Mouse (Mus musculus) testis, postnatal 10 days (tissue): ENCODE measurements around the gene Fgfr2.

Experiments used
- DNase-seq: peaks from one replicate; pipeline ENCODE4 v3.0.0; 2021; ENCODE audit warnings: low spot score

Gene Fgfr2

GRCm38 (mm10) chr7:133123244-133123998 is at the start of gene Fgfr2:
Fgfr2 (minus strand) TSS chr7:133123350.
- peak; percentile 75 for DNase-seq

GRCm38 (mm10) chr7:133171403-133172032 is 48.4 kb upstream of the Fgfr2 start:
- DNase-seq = peak; percentile 81

GRCm38 (mm10) chr7:133168928-133169327 is 45.8 kb upstream of the Fgfr2 start:
- DNase-seq = no peak

DNA sequence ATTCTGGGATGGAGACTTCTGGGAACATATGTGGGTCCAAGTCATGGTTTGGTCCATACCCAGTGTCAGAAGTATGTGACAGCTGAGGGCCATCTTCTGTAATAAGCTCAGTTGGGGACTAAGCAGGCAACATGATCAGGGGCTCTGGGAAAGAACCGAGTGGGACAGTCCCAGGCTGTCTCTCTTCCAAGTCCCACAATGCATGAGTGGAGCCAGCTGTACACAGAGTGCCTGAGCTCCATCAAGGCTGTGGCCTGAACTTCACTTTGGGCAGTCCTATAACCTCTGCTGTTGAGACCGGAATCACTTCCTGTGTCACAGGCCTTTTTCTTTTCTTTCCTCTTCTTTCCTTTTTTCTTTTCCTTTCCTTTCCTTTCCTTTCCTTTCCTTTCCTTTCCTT is 44.8 kb upstream of the Fgfr2 start:
- DNase-seq = no peak

DNA sequence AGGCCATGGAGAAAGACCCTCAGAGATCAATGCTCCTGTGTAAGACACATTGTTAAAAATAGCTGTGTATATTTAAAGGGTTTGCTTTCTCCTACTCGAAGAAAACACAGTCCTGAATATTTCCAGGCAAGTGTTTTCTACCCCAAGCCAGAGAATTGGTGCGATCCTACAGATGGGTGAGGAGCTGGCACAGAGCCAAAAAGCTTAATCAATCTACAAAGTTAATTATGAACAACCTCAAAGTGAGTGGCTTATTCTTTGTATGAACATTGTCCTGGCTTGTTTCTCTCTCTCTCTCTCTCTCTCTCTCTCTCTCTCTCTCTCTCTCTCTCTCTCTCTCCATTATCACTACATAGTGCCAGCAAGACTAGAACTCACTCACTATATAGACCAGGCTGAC is 41.6 kb upstream of the Fgfr2 start:
- DNase-seq = no peak

DNA sequence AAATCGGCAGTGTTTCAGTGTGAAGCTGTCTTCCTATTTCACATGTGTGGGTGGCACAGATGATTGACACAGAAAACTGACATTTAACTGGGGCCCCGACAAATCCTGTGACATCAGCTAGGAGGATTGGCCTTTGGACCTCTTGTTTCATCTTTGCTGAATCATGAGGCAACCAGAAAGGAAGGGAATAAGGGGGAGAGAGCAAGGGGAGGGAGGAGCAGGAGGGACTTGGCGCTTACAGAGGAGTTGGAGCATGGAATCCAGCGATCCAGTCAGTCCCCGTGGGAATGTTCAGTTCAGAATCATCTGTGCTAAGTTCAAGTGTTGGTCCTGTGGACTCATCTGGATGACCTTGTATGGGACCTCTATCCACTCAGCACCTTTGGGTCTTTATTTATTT is 39.9 kb upstream of the Fgfr2 start:
- no peak for DNase-seq

DNA sequence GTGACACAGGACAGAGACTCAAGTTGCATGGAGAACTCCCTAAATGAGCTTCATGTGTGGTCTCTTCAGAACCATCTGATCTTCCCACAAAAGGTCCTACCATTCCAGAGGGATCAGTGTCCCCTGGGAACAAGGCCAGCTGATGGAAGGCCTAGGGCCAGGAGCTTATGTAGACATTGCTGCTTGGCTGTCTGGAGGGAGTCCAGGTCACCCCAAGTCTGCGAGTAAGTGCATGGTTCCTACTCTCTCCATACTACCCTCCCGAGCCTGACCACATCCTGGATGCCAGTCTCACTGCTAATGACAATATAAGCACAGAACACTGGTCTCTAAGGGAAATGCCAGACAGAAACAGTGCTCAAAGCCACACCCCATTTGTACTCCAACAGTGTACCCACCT is 39.0 kb upstream of the Fgfr2 start:
- no peak for DNase-seq

DNA sequence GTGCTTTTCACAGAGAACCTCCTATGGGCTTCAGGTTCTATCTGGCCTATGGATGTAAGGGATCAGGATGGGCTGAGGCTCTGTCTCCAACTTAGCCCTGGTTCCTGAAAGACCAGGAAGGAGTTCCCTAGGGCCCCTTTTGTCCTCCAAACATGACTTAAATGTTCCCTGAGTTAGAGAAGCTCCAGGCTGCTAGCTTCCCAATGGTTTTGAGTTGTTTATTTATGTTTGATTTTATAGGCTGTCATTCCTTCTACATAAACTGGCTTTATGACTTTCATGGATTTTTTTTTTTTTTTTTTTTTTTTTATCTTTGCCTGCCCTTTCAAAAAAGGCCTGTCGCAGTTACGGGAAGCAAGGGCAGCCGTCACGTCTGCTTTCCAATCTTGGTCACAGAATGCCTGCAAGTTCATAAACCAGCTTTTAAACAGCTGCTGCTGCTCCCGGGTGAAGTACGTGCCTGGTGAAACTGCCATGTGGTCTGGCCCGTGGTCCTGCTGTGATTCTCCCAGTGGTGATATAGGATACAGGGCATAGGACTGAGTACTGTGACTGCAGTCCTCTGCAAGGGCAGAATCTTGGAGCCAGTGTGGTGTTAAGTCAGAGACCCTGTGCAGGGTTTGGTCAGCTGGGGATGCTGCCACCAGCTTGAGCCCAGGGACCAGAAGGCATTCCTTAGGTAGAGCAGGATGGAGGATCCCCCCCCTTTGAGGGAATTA is 38.4 kb upstream of the Fgfr2 start:
- no peak for DNase-seq

DNA sequence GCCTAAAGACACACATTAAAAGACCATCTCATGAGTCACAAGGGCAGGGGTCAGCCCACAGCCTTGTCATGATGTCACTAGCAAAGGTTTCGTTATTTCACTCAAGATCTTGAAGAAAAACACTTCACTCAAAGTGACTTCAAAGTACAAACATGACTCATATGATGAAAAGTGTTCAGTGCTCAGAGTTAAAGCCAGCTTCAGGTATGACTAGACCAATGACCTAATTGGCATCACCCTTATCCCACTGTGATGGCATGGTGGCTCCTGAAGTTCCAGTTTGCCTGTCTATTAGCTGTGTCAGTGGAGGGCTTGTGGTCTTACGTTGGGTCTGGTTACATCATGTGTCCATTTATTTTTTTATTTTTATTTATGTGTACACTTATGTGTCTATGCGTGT is 36.4 kb upstream of the Fgfr2 start:
- DNase-seq = no peak

GRCm38 (mm10) chr7:133155621-133156020 is 32.5 kb upstream of the Fgfr2 start:
- DNase-seq = no peak

GRCm38 (mm10) chr7:133154846-133155245 is 31.7 kb upstream of the Fgfr2 start:
- no peak for DNase-seq

DNA sequence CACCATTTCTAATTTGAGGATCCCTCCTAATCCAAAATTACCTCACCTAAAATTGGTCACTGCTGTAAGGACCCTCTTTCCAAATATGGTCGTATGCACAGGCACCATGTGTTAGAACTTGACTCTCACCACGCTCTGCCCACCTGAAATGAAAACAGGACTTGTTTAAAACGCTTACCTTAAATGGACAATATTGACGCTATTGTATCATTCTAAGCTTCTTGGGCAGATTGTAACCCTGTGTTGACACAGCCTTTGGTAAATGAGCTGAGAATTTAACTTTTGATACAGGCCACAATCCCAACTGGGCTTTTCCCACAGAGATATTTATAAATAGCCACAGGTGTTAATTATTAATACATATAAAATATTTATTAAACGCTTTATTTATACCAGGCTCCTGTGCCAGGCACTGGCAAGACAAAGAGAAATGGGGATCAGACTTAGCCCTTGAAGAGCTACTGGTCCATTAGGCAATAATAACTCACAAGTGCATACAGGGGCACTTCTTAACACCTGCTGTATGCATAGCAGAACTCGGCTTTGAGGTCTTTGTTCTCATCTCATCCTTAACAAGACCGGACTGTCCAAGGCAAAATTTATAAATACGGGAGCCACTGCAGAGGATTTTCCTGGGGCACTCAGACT is 16.7 kb upstream of the Fgfr2 start:
- no peak for DNase-seq

DNA sequence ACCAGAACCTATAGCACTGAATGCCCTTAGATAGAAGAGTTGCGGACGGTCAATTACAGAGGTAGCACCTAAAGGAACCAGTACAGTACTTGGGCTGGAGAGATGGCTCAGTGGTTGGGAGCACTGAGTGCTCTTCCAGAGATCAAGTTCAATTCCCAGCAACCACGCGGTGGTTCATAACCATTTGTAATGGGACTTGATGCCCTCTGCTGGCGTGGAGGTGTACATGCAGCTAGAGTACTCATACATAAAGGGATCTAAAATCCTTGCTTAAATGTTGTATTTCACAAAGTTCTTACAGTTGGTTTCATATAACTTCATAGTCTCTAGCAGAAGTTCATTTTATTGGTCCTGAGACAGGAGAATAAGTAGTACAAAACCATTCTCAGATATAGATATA is 10.4 kb upstream of the Fgfr2 start:
- no peak for DNase-seq

DNA sequence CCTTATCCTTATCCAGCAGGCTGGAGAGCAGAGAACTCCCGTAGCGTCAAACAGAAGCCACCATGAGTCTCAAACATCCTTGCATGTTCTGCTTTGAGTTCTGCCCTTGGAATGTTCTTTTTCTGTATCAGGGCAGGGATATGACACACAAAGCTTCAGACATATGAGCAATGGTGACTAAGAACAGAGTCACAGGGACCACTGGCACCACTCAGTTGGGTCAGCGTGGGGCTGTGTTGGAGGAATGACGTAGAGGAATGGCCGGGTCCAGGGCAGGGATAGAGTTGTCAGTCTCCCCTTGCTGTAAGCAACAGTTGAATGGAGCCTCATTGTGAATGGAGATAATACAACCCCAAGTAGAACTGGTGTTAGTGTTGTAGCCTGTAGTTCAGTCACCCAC is 9.6 kb upstream of the Fgfr2 start:
- DNase-seq = no peak

GRCm38 (mm10) chr7:133124701-133125485 is 1.7 kb upstream of the Fgfr2 start:
- no peak for DNase-seq

DNA sequence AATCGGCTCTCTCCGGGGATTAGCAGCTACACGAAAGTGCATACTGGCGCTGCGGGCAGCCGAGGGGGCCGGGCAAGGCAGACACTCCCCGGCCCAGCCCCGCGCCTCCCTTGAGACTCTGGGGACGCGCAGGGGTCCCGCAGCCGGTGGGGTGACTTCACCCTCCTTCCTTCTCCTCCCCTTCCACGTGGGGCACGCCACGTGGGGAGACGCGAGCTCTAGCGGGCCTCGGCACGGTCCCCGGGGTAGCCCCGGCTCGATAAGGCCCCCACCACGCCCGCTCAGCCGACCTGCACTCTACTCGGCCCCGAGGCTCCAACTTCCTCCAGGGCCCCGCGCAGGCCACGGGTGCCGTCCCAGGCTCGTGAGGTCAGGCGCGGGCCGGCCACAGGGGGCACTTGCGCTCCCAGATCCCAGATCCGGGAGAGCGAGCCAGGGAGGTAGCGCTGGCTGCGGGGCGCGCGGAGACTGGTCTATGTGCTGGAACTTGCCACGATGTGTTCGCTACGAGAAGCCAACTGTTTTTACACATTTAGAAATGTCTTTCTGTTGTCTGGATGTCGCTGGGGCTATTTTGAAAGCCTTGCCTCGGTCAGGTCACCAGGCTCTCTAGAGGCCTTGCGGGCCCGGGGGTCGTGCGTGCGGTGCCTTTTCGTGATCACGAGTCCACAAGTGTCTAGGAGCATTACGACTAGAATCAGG is 1.0 kb upstream of the Fgfr2 start, which contains the start of gene Ctbp2:
Ctbp2 (minus strand) TSS at position 356 of the 702 bp plus-strand sequence.
- DNase-seq = peak; percentile 91

DNA sequence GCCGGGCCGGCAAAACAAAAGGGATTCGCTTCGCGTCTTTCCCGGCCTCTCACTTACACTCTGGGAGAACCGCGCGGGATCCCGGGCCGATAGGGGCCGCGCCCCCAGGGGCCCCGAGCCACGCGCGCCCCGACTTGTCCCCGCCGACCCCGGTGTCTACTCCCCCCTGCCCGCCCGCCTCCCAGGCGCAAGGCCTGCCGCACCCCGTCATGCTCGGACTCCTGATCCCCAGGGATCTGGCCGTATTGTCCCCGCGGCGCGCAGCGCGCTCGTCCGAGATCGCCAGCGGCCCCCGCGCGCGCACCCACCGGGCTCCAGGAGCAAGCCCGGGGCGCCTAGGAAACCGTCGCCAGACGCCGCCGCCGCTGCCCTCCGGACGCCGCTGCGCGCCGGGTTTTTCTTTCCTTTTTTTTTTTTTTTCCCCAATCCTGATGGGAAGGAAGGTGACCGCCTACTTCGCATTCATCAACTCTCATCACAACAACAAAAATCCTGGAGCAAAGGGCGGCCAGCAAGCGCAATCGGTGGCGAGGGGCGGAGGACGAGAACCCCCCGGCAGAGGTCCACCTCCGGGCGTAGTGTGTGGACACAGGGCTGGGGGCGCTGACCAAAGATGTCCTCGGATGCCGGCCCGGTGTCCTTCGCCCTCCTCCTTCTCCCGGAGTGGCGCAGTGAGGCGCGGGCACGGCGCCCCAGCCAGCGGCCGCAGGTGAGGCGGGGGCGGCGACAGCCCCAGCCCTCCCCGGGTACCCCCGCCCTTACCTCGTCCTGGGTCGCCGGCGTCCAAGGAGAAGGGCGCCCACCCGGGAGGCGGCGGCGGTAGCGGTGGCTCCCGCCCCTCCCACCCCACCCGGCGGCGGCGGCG is 539 bp downstream of the Fgfr2 start:
- peak; percentile 76 for DNase-seq

DNA sequence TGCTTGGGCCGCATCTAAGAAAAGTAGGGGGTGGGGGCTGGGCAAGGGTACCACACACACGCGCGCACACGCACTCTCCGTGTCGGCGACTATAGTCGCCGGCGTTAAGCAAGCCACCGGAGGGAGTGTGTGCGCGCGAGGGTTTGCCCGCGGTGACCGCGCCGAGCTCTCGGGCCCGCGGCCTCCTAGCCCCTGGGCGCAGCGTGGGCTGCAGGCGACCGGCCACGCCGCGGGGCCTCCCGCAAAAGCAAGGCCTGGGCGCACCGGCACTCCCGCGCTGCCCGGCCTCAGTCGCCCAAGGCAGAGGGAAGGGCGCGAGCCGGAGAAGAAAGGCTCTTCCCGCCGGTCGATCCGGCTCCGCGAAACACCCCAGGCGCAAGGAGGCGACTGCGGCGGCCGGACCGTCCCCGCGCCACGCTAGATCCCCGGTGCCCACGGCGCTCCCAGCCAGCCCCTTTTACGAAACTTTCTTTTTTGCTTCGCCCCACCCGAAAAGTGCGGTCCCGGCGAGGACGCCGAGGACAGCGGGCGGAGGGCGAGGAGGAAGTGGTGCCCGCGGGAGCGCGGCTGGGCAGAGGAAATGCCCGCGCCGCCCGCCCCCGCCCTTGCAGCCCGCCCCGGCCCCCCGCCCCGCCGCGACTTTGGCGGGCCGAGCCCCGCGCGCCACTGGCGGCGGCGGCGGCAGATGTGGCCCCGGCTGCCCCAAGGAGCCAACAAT is 1.3 kb downstream of the Fgfr2 start:
- DNase-seq = peak; percentile 66

GRCm38 (mm10) chr7:133121080-133121607 is 2.0 kb downstream of the Fgfr2 start:
- no peak for DNase-seq
